Mouse (Mus musculus) left cerebral cortex, adult 11 months (tissue): ENCODE results near the gene Olfr1160.
"Not testable (repeated sequence)": the region's sequence is repeated elsewhere in the genome, so short reads cannot be mapped to it uniquely, and the experiment has no call there.

Source experiments
- DNase-seq: peaks from one replicate; pipeline ENCODE4 v3.0.0; 2022; ENCODE audit warnings: low spot score

The Olfr1160 gene

DNA sequence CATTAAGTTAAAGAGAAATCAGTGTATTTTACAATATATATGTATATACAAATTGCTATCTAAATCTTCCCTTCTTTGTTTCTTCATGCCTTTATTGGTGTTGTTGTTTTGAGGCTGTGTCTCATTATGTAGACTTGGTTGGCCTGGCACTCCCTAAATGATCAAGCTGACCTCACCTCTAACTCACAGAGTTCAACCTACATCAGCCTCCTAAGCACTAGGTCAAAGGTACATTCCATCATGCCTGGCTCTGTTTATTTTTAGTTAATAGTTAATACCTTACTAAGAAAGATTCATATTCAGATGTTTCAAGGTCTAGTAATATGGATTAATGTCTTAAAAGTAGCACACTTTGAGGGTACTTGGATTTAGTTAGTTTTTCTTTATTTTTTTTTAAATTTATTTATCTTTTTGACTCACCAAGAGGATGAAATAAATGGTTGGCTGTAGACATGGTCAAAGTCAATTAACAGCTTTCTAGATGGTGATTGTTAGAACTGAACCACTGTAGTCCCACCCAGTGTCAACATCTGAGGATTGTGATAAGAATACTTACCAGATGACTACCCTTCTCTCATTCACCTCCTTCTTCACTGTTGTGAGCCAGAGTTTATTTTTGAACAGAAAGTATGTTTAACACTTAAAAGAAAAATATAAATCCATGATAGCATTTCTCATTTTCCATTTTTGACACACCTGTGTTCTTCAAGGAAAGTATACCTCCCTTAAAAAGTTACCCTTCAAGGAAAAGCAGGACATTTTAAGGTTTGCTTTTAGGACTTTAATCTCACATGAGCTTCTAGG lies at the start of gene Olfr1160:
Gene Olfr1160, minus strand, starts transcription at position 754 of the 804 bp plus-strand sequence.
- no peak for DNase-seq

DNA sequence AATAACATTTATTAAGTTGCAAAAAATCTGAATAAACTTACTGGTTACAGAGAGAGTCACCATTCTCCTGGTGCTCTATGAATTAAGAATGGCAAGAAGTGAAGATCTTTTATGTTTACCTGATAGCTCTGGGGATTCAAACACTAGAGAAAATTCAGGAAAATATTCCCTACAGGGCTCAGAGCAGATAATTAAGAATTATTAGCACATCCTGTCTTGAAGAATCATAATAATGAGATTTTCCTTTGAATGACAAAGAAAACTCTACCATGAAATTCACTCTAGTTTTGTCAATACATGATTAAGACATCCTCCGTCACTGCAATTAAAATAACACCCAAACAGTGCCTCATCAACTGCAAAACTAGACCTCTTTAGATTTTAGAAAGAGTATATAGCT lies 43.0 kb upstream of the Olfr1160 start, which contains the start of gene Olfr1162:
Gene Olfr1162, minus strand, starts transcription at position 101 of the 400 bp plus-strand sequence.
- DNase-seq: no peak

DNA sequence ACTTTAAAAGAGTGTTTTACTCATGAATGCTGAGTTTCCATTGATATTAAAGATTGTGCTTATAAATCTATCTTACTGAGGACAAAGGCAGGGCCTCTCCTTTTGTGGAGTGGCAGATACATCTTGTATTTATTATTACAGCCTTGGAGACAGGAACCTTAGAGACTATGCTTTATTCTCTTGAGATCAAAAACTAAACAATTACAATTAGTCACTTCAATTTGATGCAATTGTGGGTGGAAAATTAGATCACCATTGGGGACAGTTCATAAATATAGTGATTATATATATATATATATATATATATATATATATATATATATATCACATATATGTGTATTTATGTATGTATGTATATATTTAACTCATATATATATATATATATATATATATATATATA lies 29.5 kb upstream of the Olfr1160 start, which contains the start of gene Olfr73:
Gene Olfr73, minus strand, starts transcription at position 101 of the 400 bp plus-strand sequence.
- DNase-seq: no peak

DNA sequence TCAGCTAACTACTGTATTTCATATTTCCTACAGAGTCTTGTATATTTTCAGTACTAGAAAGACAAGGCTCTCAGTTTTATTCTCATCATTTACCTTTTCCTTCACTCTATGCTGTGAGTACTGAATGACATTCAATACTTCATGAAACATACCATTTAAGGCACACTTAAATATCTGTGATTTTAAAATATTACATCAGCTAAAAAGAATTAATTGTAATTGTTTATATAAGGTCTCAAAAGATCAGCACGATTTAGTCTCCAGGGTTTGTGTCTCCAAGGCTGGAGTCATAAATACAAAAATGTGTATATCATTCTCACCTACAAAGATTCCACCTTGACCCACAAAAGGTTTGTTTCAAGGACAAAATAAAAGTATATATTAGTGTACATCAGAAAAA lies 14.4 kb upstream of the Olfr1160 start, which contains the start of gene Olfr1161:
Gene Olfr1161, plus strand, starts transcription at position 301 of the 400 bp plus-strand sequence.
- DNase-seq: not testable (repeated sequence)

DNA sequence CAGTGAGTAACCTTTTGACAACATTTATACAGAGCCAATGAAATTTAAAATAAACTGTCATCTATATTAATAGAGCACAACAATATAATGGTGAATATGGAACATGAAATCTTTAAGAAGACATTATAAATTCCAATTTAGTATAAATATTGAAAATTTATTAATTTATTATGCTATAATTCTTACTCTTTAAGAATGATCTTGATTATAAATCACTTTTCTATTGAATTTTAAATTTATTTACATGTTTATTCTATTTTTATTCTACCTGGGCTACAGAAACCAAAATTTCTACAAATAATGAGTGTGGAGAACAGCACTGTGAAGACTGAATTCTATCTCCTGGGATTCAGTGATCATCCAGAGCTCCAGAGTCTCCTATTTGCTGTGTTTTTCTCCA lies 18.3 kb downstream of the Olfr1160 start, which contains the start of gene Olfr1158:
Gene Olfr1158, plus strand, starts transcription at position 301 of the 400 bp plus-strand sequence.
- no peak for DNase-seq

DNA sequence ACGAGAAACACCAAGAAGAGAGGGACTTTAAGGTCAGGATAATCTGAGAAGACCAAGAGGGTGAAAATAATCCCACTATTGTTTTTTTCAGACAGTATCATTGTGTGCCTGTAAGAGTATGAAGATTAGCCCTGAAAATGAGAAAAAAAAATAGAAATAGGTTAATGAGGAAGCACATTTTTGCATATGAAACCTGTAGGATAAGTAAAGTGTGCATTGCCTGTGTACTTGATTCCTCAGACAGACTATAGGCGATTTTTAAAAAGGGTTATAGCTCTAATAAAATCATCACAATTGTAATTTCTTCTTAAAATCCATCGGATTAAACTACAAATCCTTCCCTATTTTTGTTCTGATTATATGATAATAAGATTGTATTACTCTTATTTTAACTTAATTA lies 33.5 kb downstream of the Olfr1160 start, which contains the start of gene Olfr74:
Gene Olfr74, minus strand, starts transcription at position 101 of the 400 bp plus-strand sequence.
- DNase-seq: no peak

DNA sequence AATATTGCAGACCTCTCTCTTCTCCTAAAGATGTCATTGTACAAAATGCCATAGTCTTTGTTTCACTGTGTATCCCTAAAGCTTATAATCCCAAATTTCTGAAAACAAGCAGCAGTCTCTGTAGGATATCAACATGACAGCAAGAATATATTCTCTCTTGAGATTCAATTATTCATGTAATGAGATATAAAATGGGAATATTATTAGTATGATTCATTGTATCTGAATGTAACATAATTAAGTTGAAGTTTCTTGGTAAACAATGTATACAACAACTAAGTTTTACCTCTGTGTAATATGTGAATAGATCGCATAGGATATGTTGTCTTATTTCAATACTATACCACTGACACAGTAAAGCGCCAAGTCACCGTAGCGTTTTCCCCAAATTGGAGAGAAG lies 39.9 kb downstream of the Olfr1160 start, which contains the start of gene Olfr1157:
Gene Olfr1157, minus strand, starts transcription at position 101 of the 400 bp plus-strand sequence.
- no peak for DNase-seq

DNA sequence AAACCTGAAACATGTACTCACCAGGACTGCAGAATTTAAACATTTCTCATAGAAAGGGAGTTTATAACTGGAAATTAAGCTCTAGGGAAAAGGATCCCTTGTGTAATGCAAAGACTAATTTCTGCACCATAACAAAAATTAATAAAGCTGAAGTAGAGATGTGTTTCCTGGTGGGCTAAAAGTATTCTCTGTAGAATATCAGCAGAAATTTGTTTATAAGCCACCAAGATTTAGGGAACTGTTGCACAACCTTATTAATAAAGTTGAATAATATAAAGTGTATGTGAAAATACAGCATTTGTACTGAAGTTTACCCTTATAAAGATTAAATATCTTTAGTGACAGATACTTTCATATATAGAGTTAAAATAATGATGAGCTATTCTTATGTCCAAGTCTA lies 55.1 kb downstream of the Olfr1160 start, which contains the start of gene Olfr1156:
Gene Olfr1156, minus strand, starts transcription at position 101 of the 400 bp plus-strand sequence.
- no peak for DNase-seq
